Mouse (Mus musculus) right cerebral cortex, postnatal 36 days (tissue): ENCODE results near the gene Got1.
"Not testable (repeated sequence)": the region's sequence is repeated elsewhere in the genome, so short reads cannot be mapped to it uniquely, and the experiment has no call there.

Experiments
- DNase-seq, 2 experiments: peaks; one replicate each; pipeline ENCODE4 v3.0.0; 2022; ENCODE audit warnings: low spot score in 2 of 2, mixed read lengths in 1 of 2

The Got1 gene

DNA sequence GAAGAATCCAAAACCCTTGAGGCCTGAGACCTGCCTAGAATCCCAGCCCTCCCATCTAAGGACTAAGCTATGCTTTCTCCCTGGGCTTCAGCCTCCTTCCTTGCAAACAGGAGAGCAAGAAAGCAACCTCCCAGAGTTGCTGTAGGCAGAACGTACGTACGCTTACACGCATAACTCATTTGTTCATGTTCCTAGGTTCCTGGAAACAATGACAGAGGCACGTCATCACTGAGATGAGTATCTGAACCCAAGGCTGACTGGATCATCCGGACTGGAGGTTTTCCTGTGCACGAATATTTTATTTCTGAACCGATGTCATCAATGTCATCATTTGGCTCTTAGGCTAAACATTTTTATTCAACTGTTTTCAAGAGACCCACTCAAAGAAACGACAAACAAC is 2.4 kb downstream of the Got1 start:
- DNase-seq = no peak

DNA sequence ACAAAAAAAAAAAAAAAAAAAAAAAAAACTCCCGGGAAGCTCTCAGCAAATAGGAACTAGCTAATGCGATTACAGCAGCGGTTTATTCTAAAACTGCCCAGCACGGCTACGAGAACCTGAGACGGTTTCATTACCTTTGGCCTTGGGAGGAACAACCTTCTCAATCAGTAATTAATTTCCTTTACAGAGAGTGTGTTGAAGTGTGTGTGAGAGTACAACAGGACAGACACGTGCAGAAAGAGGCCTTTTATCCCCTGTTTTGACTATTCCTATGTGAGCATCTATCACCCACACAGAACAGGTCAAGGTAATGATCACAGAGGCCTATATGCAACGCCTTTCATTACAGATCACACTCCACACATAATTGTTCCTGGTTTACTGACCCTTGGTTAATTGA is 3.0 kb downstream of the Got1 start:
- DNase-seq = no peak

DNA sequence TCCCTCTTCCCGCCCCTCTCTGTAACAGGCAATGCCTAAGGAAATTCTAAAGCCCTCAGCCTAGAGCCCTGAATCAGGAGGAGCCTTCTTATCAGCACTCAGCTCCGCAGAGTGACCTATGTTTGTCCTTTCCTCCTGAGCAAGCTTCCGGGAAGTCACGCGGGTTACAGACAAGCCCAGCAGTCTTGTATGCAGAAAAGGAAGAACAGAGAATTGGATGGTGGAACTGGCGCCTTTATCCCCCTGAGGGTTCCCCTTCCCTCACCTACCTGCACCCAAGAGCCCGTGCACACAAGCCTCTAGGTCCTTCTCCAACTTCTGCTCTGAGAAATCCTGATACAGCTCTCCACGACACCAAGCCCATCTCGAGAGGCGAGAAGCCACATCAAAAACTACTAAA is 4.0 kb downstream of the Got1 start:
- DNase-seq = no peak

- DNase-seq = no peak
Observed at GRCm38 (mm10) chr19:43519226-43519625, 5.2 kb downstream of the Got1 start.

GRCm38 (mm10) chr19:43518261-43518660 is 6.1 kb downstream of the Got1 start:
- DNase-seq = no peak

DNA sequence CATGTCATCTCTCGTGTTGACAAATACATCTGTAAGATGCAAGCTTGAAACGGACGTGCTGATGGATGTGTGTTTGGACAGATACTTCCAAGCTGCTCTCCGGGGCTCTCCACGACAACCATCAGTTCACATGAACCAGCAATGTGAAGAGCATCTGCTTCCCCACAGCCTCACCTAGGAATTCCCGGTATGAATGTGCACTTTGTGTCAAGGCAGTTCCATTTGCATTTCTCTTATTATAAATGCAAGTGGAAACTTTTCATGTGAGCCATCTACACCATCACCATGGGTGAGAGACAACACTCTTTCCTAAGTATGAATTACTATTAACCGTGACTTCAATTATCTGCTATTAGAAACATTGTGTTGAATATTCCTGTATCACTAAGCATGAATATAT is 6.6 kb downstream of the Got1 start:
- DNase-seq = no peak

GRCm38 (mm10) chr19:43517320-43517719 is 7.1 kb downstream of the Got1 start:
- no peak for DNase-seq

- DNase-seq = no peak
Observed at GRCm38 (mm10) chr19:43516397-43517035, 7.9 kb downstream of the Got1 start.

DNA sequence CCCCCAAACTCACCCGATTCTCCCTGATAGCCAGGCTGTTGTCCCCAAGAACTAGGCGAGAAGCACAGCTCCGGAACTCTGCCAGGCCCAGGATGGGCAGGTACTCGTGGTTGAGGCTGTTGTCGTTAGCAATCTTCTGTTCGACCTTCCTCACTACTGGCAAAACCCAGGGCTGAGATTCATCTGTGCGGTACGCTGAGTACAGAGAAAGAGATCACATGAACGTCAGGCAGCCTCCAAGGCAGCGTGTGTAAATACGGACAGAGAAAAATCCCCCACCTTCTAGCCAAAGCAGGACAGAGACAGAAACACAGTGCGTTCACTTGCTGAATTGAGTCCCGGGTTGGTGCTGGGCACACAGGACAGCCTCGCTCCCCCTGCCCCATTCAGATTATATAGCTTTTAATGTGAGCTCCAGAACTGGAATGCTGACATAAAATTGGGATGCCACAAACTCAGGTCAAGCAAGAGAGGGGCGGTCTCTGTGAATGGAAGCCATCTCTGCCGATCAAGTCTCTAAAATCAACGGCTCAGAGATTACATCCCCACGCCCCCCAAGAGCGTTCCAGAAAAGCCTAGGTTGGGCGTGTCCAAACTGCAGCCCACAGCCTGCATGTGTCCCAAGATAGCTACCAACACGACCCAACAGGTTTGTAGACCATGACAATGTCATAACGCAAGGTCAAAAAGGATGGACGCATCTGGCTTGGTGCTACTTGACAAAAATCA is 8.6 kb downstream of the Got1 start:
- DNase-seq = no peak

GRCm38 (mm10) chr19:43513874-43514273 is 10.5 kb downstream of the Got1 start:
- DNase-seq = no peak

DNA sequence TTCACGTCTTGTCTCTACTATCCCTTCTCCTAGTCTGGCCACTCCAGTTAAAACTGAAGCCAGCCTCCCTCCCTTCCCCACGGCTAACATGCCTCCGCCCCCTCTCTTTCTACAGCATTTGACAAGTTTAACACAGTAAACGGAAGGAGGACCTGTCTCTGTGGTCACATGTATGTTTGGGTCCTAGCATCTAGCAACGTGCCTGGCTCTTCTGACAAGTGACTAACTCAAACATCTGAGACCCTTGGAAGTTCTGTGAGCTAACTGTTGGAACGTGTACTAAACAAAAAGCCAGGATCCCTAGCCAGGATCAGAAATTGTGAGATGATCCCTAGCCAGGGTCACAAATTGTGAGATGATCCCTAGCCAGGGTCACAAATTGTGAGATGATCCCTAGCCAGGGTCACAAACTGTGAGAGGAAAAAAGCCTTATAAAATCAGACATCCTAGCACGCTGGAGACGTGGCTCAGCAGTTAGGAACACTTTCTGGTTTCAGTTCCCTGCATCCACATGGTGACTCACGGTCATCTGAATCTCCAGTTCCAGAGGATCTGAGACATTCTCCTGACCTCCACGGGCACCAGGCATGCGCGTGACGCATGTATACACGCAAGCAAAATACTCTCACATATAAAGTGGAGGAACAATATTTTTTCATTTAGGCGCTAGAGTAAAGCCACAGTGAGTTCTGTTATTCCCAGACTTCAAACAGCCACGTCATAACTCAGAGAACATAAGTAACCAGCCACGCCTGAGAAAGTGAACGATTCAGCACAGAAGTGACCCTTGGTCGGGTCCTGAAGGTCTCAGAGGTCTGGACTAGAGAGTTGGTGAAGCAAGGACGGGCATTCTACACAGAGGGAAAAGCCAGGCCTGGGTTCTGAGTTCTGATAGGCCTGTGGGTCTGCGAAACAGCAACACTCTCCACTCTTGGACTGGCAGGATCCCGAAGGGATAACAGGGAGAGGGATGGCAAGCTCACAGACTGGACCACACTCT is 12.5 kb downstream of the Got1 start:
- no peak for DNase-seq

GRCm38 (mm10) chr19:43510436-43511220 is 13.8 kb downstream of the Got1 start:
- DNase-seq = no peak

- no peak for DNase-seq
Observed at GRCm38 (mm10) chr19:43505441-43505840, 19.0 kb downstream of the Got1 start.

GRCm38 (mm10) chr19:43503593-43503992 is 20.8 kb downstream of the Got1 start:
- not testable (repeated sequence) for DNase-seq

DNA sequence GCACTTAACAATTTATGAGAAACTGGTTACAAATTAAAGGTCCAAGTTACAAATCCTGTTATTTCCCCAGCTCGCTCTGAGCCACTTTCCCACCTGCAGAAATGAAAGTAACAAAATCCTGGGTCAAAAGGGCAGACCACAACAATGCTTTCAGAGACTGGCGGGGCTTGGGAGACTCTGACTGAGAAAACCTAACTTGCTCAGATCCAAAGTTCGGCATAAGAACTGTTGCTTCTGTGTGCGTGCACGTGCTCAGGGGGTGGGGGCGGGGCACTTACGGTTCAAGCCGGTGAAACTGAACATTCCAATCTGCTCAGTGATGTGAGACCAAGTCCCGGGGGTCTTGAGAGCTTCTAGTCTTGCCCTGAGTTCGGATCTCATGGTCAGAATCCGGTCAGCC is 21.8 kb downstream of the Got1 start:
- DNase-seq = no peak

DNA sequence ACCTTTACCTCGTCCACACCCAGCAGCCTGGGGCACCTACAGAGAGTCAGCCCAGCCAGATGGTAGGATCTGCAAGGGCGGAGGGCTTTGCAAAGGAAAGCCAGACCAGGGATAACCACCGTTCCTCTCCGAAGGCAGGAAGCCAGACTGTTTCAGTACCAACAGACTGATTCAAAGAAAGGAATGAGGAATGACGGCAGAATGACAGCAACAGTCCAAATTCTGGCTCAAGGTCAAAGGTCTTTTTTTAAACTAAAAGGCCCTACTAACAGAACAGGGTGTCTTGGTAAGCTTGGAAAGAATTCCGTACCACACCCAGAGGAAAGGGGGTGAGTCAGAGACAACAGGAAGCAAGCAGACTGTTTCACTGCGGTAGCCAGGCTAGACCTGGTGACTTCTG is 25.5 kb downstream of the Got1 start:
- no peak for DNase-seq

- DNase-seq = no peak
Observed at GRCm38 (mm10) chr19:43497440-43497839, 27.0 kb downstream of the Got1 start.

GRCm38 (mm10) chr19:43495846-43496245 is 28.6 kb downstream of the Got1 start:
- DNase-seq = peak; percentile 27 to 42

- DNase-seq = no peak
Observed at GRCm38 (mm10) chr19:43494914-43495313, 29.5 kb downstream of the Got1 start.

DNA sequence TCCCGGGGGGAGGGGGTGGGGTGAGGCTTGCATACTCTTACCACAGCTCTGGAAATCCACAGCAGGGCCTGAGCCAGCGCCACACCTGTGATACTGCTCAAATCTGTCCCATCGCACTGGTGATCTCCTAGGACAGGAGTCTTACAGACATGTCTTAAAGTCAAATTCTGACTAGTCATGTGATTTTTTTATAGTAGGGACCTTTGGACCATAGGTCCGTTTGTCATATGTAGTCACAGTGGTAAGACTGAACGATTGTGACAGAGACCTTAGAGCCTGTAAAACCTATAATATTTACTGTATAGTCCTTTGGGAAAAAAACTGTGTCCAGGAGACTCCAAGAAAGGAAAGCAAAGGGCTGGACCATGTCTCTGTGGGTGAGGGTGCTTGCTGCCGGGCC is 30.5 kb downstream of the Got1 start:
- DNase-seq = no peak

DNA sequence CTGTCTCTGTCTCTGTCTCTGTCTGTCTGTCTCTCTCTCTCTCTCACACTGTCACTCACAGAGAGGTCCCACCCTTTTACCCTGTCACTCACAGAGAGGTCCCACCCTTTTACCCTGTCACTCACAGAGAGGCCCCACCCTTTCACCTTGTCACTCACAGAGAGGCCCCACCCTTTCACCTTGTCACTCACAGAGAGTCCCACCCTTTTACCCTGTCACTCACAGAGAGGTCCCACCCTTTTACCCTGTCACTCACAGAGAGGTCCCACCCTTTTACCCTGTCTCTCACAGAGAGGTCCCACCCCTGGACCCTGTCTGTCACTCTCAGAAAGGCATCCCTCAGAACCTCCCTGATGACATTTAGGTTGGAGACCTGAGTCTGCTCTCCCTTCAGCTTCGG is 31.1 kb downstream of the Got1 start:
- not testable (repeated sequence) for DNase-seq

GRCm38 (mm10) chr19:43487429-43487828 is 37.0 kb downstream of the Got1 start:
- no peak for DNase-seq
